Mouse (Mus musculus): ENCODE results near the gene Ipo11. TPM values are rescaled to one million over a fixed set of nuclear protein-coding genes. Genes with fewer than 3 reads are reported as not detected.
"Not testable (repeated sequence)": the region's sequence is repeated elsewhere in the genome, so short reads cannot be mapped to it uniquely, and the experiment has no call there.

Gene Ipo11
- polyA plus RNA-seq (2017; shearing (Covaris generic)), result 10 to 100 TPM; 24.3 to 29.5 TPM

DNA sequence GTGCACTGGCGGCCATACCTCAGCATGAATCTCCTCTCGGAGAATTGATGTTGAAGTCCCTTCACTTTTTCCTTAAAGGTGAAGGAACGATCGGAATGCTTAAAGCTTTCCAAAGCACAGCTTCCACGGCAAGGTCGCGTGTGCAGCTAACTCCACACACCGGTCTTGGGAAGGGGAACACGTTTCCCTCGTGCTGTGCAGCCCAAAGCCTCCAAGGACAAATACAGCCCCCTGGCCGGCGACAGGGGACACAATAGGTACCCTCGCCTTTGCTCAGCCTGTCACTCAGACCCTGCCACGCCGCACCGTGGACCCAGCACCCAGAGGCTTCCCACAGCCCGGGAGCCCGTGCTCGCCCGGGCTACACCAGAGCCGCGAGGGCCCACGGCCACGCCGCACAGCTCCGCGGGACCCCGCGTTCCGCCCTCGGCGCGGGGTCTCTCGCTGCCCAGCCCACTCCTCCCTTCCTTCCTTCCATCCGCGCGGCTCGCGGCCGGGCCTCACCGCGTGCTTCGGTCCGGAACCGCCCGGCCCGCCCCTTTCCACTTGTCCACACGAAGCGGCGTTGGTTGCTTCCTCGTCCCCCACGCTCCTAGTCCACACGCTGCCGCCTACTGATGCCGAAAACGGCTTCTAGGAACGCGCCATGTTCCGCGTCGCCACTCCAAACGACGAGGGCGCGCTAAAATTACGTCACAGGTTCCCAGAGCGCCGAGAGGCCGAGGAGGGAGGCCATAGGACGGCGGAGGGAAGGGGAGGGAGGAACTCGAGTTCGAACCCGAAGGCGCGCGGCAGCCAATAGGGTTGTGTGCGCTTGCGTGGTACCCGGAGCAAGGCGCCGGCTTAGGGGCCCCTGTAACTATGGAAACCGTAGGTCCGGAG is at the start of gene Ipo11:
Gene Ipo11 (minus strand): TSS at position 703 of the 882 bp plus-strand sequence.
- peak; percentile 96 for ATAC-seq

DNA sequence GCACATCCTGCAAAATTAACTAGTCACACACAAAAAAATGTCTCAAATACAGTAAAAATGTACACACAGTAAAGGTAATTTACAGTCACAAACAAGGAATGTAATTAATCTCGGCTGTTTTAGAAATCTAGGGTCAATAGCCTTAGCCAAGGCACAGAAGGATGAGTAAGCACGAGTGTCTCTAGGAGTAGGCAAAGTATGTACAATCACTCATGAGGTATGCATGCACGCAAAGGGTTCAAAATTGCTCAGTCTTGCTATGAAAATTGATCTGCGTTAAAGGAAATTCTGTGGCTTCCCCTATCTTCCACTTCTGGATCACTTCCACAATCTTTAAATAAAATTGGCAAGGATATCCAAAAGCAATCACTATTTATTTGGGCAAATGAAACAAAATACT is 24.7 kb upstream of the Ipo11 start:
- ATAC-seq, result no peak

DNA sequence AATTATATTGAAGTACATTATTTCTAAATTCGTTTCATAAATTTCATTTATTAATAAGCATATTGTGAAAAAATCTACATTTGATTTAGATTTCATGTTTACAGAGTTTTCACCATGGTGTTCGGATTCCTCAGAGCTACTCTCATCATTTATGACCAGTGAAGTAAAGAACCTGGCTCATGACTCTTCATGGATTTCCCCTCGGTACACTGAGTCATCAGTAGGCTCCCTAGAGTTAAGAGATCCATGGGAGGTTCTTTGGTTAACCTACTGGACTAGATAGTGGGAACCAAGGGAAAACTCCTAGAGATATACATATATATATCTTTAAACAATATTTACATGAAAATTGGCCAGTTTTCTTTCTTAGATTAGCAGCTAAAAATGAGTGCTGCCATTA is 23.8 kb upstream of the Ipo11 start:
- ATAC-seq, result no peak

DNA sequence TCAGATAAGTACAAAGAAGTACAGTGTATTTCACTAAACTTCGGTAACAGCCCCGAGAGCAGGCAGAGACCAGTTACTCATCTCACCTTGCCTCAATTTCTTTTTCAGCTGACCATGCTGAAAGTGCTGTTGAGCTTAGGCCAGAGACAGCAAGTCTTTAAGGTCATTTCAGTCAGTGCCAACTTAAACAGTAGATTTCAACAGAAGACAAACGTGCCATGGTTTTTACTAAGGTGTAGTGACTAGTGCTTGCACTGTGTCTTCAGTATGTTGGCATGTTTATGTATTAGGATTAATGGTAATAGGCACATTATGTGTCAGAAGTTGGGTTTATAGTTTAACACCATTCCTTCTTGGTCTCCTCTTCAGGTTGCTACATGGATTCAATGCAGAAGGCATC is 21.5 kb upstream of the Ipo11 start:
- ATAC-seq, result no peak

DNA sequence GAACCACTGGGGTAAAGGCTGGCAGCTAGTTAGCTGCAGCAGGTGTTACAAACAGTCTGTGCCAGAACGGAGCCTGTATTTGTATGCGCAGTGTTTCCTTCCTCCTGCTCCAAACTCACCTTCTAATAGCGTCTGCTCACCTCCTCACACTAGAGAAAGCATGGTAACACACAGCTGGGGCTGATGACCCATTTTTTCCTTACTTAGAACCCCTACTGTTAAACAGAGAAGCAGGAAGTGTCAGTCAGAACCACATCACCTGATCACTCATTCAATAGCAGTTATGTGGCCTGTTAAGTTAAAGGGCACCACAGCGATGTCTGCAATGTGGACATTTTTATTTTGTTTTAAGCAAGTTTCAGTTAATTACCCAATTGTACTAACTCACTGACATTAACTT is 20.8 kb upstream of the Ipo11 start:
- peak; percentile 45 for ATAC-seq

DNA sequence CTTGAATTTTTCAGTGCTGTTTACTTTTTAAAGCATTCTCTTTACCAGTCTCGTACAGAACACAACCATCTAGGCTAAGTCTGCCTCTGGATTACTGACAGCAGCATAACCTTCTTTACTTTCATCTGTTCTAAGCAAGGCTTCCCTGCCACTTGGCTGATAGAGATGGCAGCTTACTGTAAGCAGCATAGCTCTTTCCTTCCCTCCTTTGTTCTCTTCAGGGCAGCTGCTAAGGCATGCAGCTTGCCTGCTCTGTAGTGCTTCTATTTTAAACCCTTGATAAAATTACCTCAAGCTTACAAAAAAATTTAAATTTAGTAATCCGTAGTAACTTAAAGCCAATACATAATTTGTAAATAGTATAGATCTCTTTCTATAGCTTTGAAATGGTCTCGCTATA is 18.1 kb upstream of the Ipo11 start:
- no peak for ATAC-seq

DNA sequence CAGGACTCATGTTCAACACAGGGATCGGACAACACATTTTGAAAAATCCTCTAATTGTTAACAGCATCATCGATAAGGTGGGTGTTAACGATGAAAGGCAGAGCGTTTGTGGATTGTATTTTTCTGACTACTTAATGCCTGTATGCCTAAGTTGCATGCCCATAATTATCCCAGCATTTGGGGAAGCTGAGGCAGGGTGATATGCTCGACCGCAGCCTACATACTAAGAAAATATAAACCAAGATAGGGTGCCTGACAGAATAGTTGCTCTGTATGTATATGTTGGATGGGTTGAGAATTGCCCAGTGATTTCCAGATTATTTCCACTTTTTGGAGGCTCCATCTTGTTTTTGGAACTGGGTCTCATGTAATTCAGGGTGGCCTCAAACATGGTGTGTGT is 10.8 kb upstream of the Ipo11 start:
- no peak for ATAC-seq

DNA sequence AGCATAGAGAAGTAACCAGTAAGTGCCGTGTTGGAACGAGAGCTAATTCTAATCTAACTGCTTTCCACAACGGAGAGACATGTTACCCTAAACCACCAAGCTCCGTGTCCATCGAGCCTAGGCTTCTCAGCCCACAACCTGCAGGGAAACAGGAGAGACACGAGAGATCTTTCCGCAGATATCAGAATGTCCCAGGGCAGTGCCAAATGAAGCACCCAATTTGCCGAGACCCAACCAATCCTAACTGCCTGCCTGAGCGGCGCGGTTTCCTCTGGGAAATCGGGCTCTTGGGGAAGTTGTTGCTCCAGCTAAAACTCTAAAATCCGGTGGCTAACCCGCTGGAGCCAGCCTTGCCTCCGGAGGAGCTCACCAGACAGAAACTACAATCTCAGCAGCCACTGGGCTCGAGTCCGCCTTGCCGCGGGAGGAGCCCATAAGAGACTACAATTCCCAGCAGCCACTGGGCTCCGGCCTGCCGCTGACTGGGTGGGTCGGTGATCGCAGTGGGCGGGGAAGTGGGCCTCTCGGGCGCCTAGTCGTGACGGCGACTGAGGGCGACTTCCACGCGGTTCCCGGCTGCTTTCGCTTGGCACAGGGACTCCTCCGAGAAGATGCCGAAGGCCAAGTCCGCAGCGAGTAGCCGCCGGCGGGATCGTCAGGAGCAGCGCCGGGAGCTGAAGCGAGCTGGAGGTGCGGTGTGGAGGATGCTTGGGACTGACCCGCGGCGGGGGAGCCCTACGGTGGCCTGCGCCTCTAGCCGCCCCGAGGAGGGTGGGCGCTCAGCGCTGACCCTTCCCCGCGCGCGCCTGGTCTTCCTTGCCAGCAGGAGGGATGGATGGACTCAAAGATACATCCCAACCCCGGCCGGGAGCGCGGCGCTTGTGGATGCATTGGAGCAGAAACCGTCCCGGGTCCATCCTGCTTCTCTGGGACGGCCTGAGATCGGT is 10.1 kb upstream of the Ipo11 start, which contains the start of gene Dimt1:
Gene Dimt1 (plus strand): TSS at position 534 of the 947 bp plus-strand sequence.
- ATAC-seq, result peak; percentile 99

DNA sequence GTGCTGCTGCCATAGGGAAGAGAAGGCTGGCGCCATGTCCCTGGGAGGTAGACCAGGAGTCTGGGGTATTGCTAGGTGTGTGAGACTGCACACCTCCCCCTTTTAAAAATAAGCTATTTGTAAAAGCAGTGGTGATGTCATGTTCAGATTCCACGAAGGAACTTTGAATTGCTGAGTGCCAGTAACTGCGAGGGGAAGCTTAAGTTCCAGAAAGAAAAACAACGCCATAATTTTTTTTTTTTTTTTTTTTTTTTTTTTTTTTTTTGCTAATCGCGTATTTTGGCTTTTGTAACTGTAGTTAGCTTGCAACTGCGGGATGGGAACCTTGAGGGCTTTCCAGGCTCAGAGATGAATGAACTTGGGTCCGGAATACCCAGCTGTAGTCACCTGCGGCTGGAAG is 8.8 kb upstream of the Ipo11 start:
- no peak for ATAC-seq

DNA sequence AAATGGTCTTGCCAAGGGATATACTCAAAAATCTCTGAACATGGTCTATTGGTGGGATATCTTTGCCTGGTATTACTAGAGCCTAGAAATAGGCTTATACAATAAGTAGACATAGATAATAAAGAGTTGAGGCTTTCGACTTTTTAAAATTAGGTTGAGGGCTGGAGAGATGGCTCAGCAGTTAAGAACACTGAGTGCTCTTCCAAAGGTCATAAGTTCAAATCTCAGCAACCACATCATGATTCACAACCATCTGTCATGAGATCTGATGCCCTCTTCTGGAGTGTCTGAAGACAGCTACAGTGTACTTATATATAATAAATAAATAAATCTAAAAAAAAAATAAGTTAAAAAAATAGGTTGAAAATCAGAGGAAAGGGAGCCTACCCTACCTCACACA is 6.0 kb upstream of the Ipo11 start:
- ATAC-seq, result no peak

DNA sequence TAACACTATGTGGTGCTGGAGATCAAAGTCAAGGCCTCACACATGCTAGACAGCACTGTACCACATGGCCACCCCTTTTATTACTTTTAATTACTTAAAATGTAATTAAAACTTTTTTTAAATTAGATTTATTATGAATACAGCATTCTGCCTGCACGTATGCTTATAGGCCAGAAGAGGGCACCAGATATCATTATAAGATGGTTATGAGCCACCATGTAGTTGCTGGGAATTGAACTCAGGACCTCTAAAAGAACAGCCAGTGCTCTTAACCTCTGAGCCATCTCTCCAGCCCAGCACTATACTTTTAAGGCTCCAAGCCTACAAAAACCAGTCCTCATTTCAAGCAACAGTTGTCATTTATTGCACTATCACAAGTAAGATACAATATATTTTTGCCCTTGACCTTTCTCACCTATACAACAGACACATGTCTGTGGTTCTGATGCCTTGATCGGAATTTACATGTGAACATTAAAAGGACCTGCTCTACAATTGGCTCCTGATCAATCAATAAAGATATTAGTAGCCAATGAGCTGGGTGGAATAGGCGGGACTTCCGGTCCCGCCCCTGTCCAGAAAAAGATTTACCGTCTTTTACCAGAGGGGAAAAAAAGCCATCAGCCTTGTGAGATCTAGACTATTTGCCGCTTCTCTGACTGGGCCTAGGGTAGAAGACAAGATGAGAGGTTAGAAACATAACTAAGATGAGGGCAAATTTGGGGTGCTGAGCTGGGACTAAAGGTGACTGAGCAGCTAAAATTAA is 4.6 kb upstream of the Ipo11 start:
- no peak for ATAC-seq

DNA sequence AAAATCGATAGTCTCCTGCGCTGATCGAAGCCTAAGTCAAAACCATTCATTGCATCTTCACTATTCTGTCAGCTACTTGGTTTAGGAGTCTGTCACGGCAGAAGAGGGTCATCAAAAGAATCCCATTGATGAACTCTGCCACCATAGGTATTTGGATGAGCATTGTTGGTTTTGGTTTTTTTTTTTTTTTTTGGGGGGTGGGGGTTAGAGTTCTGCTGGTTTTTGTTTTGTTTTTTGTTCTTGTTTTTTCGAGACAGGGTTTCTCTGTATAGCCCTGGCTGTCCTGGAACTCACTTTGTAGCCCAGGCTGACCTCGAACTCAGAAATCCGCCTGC is 347 bp upstream of the Ipo11 start:
- no peak for ATAC-seq

DNA sequence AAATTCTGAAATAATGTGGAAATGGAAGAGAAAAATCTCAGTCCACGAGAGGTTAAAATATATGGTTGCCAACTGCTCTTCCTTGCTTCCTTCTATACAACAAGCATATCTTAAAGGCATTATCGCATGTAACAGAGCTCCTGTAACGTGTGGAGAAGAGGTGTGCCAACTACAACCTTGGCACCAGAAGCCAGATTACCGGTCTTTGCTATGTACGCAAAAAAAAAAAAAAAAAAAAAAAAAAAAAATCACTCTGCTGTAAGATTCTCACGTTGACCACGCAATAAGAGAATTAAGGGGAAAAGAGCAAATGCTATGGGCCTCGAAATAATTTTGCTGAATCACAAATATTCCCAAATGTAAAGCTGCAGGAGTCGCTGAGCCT is 895 bp downstream of the Ipo11 start:
- ATAC-seq, result no peak

DNA sequence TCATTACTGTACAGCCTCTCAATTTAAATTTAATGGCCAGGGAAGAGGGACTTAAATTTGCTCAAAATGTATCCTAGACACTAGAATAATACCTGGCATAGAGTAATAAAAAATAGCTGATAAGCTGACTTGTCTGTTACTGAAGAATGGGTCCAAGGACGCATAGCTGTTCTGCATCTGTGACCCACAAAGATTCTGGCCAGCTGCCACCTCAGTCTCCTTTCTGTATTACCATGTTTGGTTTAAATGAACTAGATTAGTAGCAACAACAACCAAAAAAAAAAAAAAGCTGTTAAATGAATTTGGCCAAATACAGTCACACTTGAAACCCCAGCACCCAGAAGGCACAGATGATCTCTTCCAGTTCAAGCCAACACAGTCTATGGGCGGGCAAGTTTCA is 7.6 kb downstream of the Ipo11 start:
- no peak for ATAC-seq

DNA sequence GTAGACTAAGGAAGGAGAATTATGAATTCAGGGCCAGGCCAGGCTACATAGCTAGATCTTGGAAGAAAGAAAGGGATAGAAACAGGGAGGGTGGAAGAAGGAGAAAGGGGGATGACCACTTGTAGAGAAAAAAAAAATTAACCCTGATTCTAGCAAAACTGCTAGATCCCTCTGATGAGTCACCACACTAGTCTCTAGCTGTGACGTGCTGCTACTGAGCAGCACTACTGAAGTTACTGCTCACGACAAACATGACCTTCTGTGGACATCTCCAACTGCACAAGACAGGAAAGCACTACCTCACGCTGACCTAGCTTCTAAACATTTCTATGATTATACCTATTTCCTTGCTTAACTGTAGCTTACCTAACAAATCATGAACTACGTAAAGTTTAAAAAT is 8.5 kb downstream of the Ipo11 start:
- no peak for ATAC-seq

DNA sequence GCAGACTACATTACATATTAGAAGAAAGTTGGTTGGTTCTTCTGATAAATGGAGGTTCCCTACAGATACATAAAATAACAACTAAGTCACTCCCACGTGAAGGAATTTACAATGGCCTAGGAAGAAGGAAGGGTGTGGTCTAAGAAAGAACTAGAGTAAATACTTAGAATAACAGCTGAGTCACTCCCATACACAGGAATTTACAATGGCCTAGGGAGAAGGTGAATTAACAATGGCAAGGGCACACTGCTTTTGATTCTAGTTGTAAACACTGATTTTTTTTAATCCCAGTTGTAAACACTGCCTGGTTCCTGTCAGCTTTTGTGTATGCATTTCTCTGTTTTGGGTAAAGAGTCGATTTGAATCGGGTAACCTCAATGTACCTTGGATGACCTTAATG is 10.8 kb downstream of the Ipo11 start:
- not testable (repeated sequence) for ATAC-seq

DNA sequence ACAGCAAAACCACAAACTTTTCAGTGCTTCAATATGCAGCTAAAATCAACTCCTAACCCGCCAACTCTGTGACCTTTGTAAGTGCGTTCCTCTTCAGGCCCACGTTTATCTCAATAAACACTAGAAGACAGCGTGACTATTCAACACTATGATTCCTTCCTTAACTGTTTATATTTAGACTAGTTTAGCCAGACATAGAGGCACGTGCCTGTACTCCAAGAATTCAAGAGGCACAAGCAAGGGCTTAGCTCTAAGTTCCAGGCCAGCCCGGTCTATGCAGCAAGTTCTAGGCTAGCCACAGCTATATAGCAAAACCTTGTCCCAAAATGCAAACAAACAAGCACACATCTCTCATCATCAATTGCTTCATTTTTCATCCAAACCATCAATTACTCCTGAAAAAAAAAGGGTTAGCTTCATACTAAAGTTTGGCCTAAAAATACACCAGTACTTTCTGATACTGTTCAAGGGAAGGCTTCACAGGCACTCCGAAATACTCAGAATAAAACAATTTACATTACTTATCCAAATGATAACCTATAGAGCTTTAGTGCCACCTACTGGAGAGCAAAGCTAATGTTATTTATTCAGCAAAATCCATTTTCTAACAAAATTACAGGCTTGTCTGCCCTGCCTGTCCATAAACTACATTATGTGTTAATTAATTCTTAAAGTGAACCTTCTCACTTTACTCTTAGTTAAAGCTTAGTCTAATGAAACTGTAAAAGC is 18.3 kb downstream of the Ipo11 start:
- ATAC-seq, result peak; percentile 65

DNA sequence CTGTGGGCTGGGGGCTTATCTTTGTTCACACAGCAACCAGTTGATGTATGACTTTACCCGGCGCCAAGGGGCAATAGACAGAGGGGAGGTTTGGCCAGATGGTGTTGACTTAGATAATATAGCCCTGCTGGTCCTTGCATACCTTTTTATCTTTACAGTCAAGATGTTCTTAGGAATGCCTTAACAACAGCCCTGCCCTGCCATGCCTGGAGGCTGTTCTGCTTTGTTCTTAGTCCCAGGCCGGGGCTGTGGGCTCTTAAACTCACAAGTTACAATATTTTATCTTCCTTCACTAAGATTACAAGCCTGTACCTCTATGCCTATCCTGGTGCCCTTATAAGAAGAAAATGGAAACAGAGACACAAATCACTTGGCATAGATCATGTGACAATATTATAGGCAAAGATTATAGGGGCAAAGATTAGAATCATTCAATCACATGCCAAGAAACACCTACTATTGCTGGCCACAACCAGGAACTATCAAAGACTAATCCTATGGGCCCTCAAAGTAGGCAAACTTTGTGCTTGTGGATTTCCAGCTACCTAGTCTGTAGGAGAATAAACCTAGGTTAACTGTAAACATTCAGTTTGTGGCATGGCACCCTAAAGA is 23.5 kb downstream of the Ipo11 start:
- ATAC-seq, result no peak

DNA sequence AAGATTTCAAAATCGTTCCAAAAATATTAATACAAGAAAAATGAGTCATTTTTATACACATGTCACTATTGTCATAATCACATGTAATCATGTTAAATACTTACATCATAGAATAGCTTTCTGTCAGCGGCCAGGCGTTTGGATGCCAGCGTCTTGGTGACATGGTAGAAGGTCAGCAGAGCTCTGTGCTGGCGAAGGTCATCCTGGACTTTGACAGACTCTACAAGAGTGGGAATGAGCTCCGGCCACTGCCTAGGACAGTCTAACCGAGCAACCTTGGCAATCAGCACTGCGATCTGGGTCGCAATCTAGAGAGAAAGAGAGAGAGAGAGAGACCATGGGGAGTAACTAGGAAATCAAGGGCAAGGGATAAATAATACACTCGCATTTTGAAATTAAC is 26.7 kb downstream of the Ipo11 start:
- no peak for ATAC-seq

DNA sequence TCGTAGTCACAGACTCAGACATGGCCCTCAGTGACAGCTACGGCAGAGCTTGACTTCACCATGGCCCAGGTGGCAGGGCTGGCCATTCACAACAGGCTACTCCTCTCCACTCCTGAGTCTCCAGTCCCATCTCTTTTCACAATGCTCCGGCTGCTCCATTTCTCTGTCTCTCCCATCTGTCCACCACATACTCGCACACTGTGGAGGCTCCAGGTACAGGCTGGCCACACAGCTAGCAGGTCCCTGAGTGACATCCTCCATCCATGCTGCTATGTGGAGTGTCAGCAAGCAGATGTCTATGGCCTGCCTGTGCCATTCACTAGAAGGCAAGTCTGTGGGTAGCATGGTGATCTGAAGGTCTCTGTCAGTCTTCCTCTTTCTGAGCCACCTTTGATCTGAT is 29.5 kb downstream of the Ipo11 start:
- no peak for ATAC-seq

DNA sequence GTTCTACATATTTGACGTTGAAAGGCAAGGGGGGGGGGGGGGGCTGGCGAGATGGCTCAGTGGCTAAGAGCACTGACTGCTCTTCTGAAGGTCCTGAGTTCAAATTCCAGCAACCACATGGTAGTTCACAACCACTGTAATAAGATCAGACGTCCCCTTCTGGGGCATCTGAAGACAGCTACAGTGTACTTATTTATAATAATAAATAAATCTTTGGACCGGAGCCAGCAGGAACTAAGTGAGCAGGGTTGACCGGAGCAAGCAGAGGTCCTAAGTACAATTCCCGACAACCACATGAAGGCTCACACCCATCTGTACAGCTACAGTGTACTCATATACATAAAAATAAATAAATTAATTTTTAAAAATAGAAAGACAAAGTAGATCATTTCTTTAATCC is 31.6 kb downstream of the Ipo11 start:
- not testable (repeated sequence) for ATAC-seq

DNA sequence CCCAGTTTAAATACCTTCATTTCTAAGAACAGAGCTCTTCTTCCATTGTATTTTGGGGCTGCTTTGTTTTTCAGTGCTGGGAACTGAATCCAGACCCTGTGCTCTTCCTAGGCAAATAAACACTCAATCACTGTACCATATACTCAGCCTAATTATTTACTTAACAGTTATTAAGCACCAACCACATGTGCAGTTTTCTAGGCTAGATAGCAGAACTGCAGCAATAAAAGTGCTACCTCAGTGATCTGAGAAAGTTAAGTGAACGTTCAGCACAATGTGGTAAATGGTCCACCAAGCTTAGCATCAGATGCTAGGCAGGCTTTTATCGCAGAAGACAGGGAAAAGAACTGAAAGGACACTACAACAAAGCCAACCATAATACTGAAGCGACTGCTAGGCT is 32.1 kb downstream of the Ipo11 start:
- no peak for ATAC-seq

Data from CD4-positive, CD25-positive, alpha-beta regulatory T cell, adult 4 months (primary cell).